Mouse (Mus musculus) thymus, postnatal 10 days (tissue): ENCODE measurements around the gene Tusc2.
"Not testable (repeated sequence)": the region's sequence is repeated elsewhere in the genome, so short reads cannot be mapped to it uniquely, and the experiment has no call there.

ENCODE experiments used
- DNase-seq, 2 experiments: peaks; one replicate each; pipeline ENCODE4 v3.0.0; 2021; ENCODE audit warnings: low spot score in 2 of 2

Tusc2 gene

GRCm38 (mm10) chr9:107568331-107569261 is 5.5 kb downstream of the Tusc2 start:
- peak; percentile 68 to 75 for DNase-seq

GRCm38 (mm10) chr9:107569270-107569669 is 6.2 kb downstream of the Tusc2 start:
- no peak for DNase-seq

GRCm38 (mm10) chr9:107570016-107570415 is 7.0 kb downstream of the Tusc2 start:
- no peak for DNase-seq

GRCm38 (mm10) chr9:107570845-107571244 is 7.8 kb downstream of the Tusc2 start:
- DNase-seq, result no peak

- DNase-seq, result no peak
These were observed 8.7 kb downstream of the Tusc2 start for GRCm38 (mm10) chr9:107571534-107572326.

GRCm38 (mm10) chr9:107572327-107572662 is 9.2 kb downstream of the Tusc2 start:
- DNase-seq, result no peak

- not testable (repeated sequence) for DNase-seq
These were observed 10.7 kb downstream of the Tusc2 start for GRCm38 (mm10) chr9:107573774-107574173.

GRCm38 (mm10) chr9:107575579-107576356 is 12.7 kb downstream of the Tusc2 start:
- no peak for DNase-seq

- DNase-seq, result no peak
These were observed 13.5 kb downstream of the Tusc2 start, which contains the start of gene Hyal1 for GRCm38 (mm10) chr9:107576357-107577107. Gene Hyal1 (plus strand): TSS chr9:107576927.

- no peak for DNase-seq
These were observed 14.8 kb downstream of the Tusc2 start for GRCm38 (mm10) chr9:107577871-107578270.

GRCm38 (mm10) chr9:107578587-107578986 is 15.5 kb downstream of the Tusc2 start, which contains the start of gene Naa80:
Gene Naa80 (plus strand): TSS chr9:107578887.
- DNase-seq, result no peak

- DNase-seq, result no peak
These were observed 16.2 kb downstream of the Tusc2 start for GRCm38 (mm10) chr9:107579023-107579900.

GRCm38 (mm10) chr9:107580501-107581317 is 17.7 kb downstream of the Tusc2 start, which contains the start of gene Hyal3:
Gene Hyal3 (plus strand): TSS chr9:107580818.
- DNase-seq, result peak; percentile 79 to 82

- no peak for DNase-seq
These were observed 18.5 kb downstream of the Tusc2 start for GRCm38 (mm10) chr9:107581584-107581983.

- DNase-seq, result no peak
These were observed 19.5 kb downstream of the Tusc2 start for GRCm38 (mm10) chr9:107582509-107583062.

GRCm38 (mm10) chr9:107583174-107583573 is 20.1 kb downstream of the Tusc2 start:
- no peak for DNase-seq

- DNase-seq, result no peak
These were observed 23.4 kb downstream of the Tusc2 start for GRCm38 (mm10) chr9:107586504-107586903.

GRCm38 (mm10) chr9:107586974-107587832 is 24.1 kb downstream of the Tusc2 start, which contains the start of gene Ifrd2:
Gene Ifrd2 (plus strand): TSS chr9:107587642.
- DNase-seq, result peak; percentile 95 to 97
